Mouse (Mus musculus): ENCODE measurements at regions not wholly inside any gene's neighbourhood (a gene's known extent, or its start where the extent isn't known, plus 50 kb on each side); places are given as distances from the start of the nearest gene placed in this dataset.

DNA sequence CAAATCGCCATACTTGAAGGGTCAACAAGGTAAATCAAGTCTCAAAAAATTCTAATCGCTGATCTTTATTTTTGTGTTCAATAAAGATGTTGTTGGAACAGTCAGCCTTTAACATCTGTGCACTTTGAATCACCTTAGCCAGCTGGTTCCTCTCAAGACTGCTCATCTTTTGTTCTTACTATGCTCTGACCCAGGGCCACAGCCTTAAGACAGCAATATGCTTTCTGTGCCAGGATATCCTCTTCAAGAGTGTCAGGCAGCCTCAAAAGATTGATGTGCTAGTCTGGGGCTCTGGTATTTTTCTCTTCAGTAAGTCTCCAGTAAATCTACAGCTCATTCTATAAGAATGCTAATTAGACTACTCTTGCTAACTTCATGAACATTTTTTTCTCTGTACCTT lies 199.9 kb downstream of the Dph6 start:
- H3K27ac ChIP-seq (ENCODE audit: insufficient read depth, low read length): no peak overlapping the region
- H3K9ac ChIP-seq (ENCODE audit: low read depth, poor library complexity, severe bottlenecking): no peak overlapping the region
- H3K4me1 ChIP-seq (ENCODE audit: control insufficient read depth, insufficient read depth, low read length): no peaks in the 10 kb centered on the region
- H3K9me3 ChIP-seq (replicated peaks; ENCODE audit: control insufficient read depth, insufficient read depth, low read length, poor library complexity, severe bottlenecking): no peaks in the 10 kb centered on the region
- H3K36me3 ChIP-seq (ENCODE audit: control insufficient read depth, insufficient read depth, low read length, poor library complexity, severe bottlenecking): no peaks in the 10 kb centered on the region
- no peaks in the 10 kb centered on the region for H3K27me3 ChIP-seq (ENCODE audit: control insufficient read depth, insufficient read depth, low read length, poor library complexity, severe bottlenecking)
- no peak for TF ChIP-seq POLR2A (IDR thresholded peaks at IDR 0.05; ENCODE audit: insufficient read depth, low read length)
- TF ChIP-seq EP300 (IDR thresholded peaks at IDR 0.05; ENCODE audit: insufficient read depth, low read depth, low read length): no peak
- TF ChIP-seq CTCF (IDR thresholded peaks at IDR 0.05; ENCODE audit: low read depth, low read length): no peak
- H3K4me3 ChIP-seq (ENCODE audit: low read depth, low read length): no peak overlapping the region

DNA sequence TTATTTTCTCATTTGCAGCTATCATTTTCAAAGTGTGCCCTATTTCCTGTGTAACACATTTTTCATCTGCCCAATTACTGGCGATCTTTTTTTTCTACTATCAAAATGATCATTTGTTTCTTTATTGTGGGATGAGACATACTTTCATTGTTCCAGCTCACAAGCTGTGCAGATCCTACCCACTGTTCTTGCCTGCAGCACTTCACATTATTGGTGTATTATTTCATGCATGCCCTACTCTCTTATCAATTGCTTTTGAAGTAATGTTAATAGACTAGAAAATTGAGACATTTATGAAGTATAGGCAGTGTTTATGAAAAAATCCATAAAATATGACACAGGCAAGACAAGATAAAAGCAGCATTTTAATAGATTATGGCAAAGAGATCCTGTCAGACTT lies 204.6 kb downstream of the Dph6 start:
- H3K27ac ChIP-seq (ENCODE audit: insufficient read depth, low read length): no peak overlapping the region
- no peaks in the 10 kb centered on the region for H3K9me3 ChIP-seq (replicated peaks; ENCODE audit: control insufficient read depth, insufficient read depth, low read length, poor library complexity, severe bottlenecking)
- no peaks in the 10 kb centered on the region for H3K36me3 ChIP-seq (ENCODE audit: control insufficient read depth, insufficient read depth, low read length, poor library complexity, severe bottlenecking)
- no peak overlapping the region for H3K9ac ChIP-seq (ENCODE audit: low read depth, poor library complexity, severe bottlenecking)
- TF ChIP-seq CTCF (IDR thresholded peaks at IDR 0.05; ENCODE audit: low read depth, low read length): no peak
- no peak for TF ChIP-seq EP300 (IDR thresholded peaks at IDR 0.05; ENCODE audit: insufficient read depth, low read depth, low read length)
- TF ChIP-seq POLR2A (IDR thresholded peaks at IDR 0.05; ENCODE audit: insufficient read depth, low read length): no peak
- no peak overlapping the region for H3K4me3 ChIP-seq (ENCODE audit: low read depth, low read length)
- H3K4me1 ChIP-seq (ENCODE audit: control insufficient read depth, insufficient read depth, low read length): no peaks in the 10 kb centered on the region
- no peaks in the 10 kb centered on the region for H3K27me3 ChIP-seq (ENCODE audit: control insufficient read depth, insufficient read depth, low read length, poor library complexity, severe bottlenecking)

DNA sequence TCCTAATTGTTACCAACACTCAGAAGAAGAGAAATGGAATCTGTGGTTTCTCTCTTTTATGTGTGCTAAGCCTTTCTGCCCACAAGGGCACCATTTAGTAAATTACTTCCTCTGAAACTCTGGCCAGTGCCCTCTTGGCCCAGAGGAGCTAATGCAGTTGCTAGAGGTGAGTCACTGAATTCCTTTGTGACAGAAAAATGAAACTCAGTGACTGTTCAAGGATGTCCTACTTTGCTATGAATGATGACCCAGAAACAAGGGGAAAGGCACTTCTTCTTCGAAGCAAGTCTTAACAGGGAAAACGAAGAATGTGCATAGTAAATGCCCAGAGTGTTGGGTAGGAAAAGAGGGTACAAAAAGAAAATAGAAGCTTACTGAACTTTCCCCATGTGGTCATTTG lies 211.0 kb downstream of the Dph6 start:
- Histone ChIP-seq H3K9me3 (replicated peaks; ENCODE audit: control insufficient read depth, insufficient read depth, low read length, poor library complexity, severe bottlenecking) (no peaks in the 10 kb centered on the region), H3K9ac (ENCODE audit: low read depth, poor library complexity, severe bottlenecking) (no peak overlapping the region), H3K27me3 (ENCODE audit: control insufficient read depth, insufficient read depth, low read length, poor library complexity, severe bottlenecking) (no peaks in the 10 kb centered on the region), H3K4me3 (ENCODE audit: low read depth, low read length) (no peak overlapping the region), H3K4me1 (ENCODE audit: control insufficient read depth, insufficient read depth, low read length) (no peaks in the 10 kb centered on the region), H3K36me3 (ENCODE audit: control insufficient read depth, insufficient read depth, low read length, poor library complexity, severe bottlenecking) (no peaks in the 10 kb centered on the region), H3K27ac (ENCODE audit: insufficient read depth, low read length) (no peak overlapping the region)
- TF ChIP-seq CTCF (IDR thresholded peaks at IDR 0.05; ENCODE audit: low read depth, low read length) (no peak), POLR2A (IDR thresholded peaks at IDR 0.05; ENCODE audit: insufficient read depth, low read length) (no peak), EP300 (IDR thresholded peaks at IDR 0.05; ENCODE audit: insufficient read depth, low read depth, low read length) (no peak)

GRCm38 (mm10) chr2:114440943-114441342 lies 213.8 kb downstream of the Dph6 start:
- Histone ChIP-seq H3K9me3 (replicated peaks; ENCODE audit: control insufficient read depth, insufficient read depth, low read length, poor library complexity, severe bottlenecking) (no peaks in the 10 kb centered on the region), H3K4me1 (ENCODE audit: control insufficient read depth, insufficient read depth, low read length) (no peaks in the 10 kb centered on the region), H3K27ac (ENCODE audit: insufficient read depth, low read length) (no peak overlapping the region), H3K36me3 (ENCODE audit: control insufficient read depth, insufficient read depth, low read length, poor library complexity, severe bottlenecking) (no peaks in the 10 kb centered on the region), H3K27me3 (ENCODE audit: control insufficient read depth, insufficient read depth, low read length, poor library complexity, severe bottlenecking) (no peaks in the 10 kb centered on the region), H3K9ac (ENCODE audit: low read depth, poor library complexity, severe bottlenecking) (no peak overlapping the region), H3K4me3 (ENCODE audit: low read depth, low read length) (no peak overlapping the region)
- TF ChIP-seq POLR2A (IDR thresholded peaks at IDR 0.05; ENCODE audit: insufficient read depth, low read length): no peak
- no peak for TF ChIP-seq EP300 (IDR thresholded peaks at IDR 0.05; ENCODE audit: insufficient read depth, low read depth, low read length)
- TF ChIP-seq CTCF (IDR thresholded peaks at IDR 0.05; ENCODE audit: low read depth, low read length): no peak

DNA sequence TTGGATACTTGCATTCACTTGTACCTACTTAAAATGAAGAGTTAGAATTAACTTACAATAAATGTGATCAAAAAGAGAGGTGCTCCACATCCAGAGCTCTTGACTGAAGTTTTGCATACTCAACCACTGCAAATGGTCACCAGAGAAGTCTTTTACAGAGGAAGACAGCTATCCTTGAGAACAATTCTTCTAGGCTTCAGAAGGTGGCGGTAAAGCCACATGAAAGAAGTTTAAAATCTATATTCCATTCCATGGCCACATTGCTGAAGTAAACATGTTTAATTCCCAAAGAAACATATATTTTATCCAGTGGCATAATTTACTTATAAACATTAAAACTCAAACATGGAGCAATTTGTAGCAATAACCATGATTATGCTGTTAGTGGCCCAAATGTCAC lies 215.1 kb downstream of the Dph6 start:
- Histone ChIP-seq H3K27me3 (ENCODE audit: control insufficient read depth, insufficient read depth, low read length, poor library complexity, severe bottlenecking) (no peaks in the 10 kb centered on the region), H3K4me1 (ENCODE audit: control insufficient read depth, insufficient read depth, low read length) (no peaks in the 10 kb centered on the region), H3K36me3 (ENCODE audit: control insufficient read depth, insufficient read depth, low read length, poor library complexity, severe bottlenecking) (no peaks in the 10 kb centered on the region), H3K9me3 (replicated peaks; ENCODE audit: control insufficient read depth, insufficient read depth, low read length, poor library complexity, severe bottlenecking) (no peaks in the 10 kb centered on the region), H3K9ac (ENCODE audit: low read depth, poor library complexity, severe bottlenecking) (no peak overlapping the region), H3K4me3 (ENCODE audit: low read depth, low read length) (no peak overlapping the region), H3K27ac (ENCODE audit: insufficient read depth, low read length) (no peak overlapping the region)
- TF ChIP-seq CTCF (IDR thresholded peaks at IDR 0.05; ENCODE audit: low read depth, low read length) (no peak), EP300 (IDR thresholded peaks at IDR 0.05; ENCODE audit: insufficient read depth, low read depth, low read length) (no peak), POLR2A (IDR thresholded peaks at IDR 0.05; ENCODE audit: insufficient read depth, low read length) (no peak)

GRCm38 (mm10) chr2:114438048-114438447 lies 216.7 kb downstream of the Dph6 start:
- TF ChIP-seq POLR2A (IDR thresholded peaks at IDR 0.05; ENCODE audit: insufficient read depth, low read length) (no peak), EP300 (IDR thresholded peaks at IDR 0.05; ENCODE audit: insufficient read depth, low read depth, low read length) (no peak), CTCF (IDR thresholded peaks at IDR 0.05; ENCODE audit: low read depth, low read length) (no peak)
- Histone ChIP-seq H3K27ac (ENCODE audit: insufficient read depth, low read length) (no peak overlapping the region), H3K4me3 (ENCODE audit: low read depth, low read length) (no peak overlapping the region), H3K9me3 (replicated peaks; ENCODE audit: control insufficient read depth, insufficient read depth, low read length, poor library complexity, severe bottlenecking) (no peaks in the 10 kb centered on the region), H3K4me1 (ENCODE audit: control insufficient read depth, insufficient read depth, low read length) (no peaks in the 10 kb centered on the region), H3K36me3 (ENCODE audit: control insufficient read depth, insufficient read depth, low read length, poor library complexity, severe bottlenecking) (no peaks in the 10 kb centered on the region), H3K27me3 (ENCODE audit: control insufficient read depth, insufficient read depth, low read length, poor library complexity, severe bottlenecking) (no peaks in the 10 kb centered on the region), H3K9ac (ENCODE audit: low read depth, poor library complexity, severe bottlenecking) (no peak overlapping the region)

All from ES-Bruce4 (cell line).